Mouse (Mus musculus): Measurements from ENCODE around the gene Olfr1124.
"Not testable (repeated sequence)": the region's sequence is repeated elsewhere in the genome, so short reads cannot be mapped to it uniquely, and the experiment has no call there.

Gene Olfr1124

GRCm38 (mm10) chr2:87429975-87430374 is at the start of gene Olfr1124:
Gene Olfr1124 (plus strand): TSS chr2:87430275.
- no peak for ATAC-seq (ENCODE audit: insufficient number of reproducible peaks, low FRiP score, low TSS enrichment)

- no peak for ATAC-seq (ENCODE audit: insufficient number of reproducible peaks, low FRiP score, low TSS enrichment)
Measured at GRCm38 (mm10) chr2:87383935-87384334, 46.1 kb upstream of the Olfr1124 start.

- ATAC-seq (ENCODE audit: insufficient number of reproducible peaks, low FRiP score, low TSS enrichment): no peak
Measured at GRCm38 (mm10) chr2:87385549-87385948, 44.5 kb upstream of the Olfr1124 start, which contains the start of gene Olfr1122. Gene Olfr1122 (plus strand): TSS chr2:87385849.

- not testable (repeated sequence) for ATAC-seq (ENCODE audit: insufficient number of reproducible peaks, low FRiP score, low TSS enrichment)
Measured at GRCm38 (mm10) chr2:87393605-87394004, 36.5 kb upstream of the Olfr1124 start.

GRCm38 (mm10) chr2:87394686-87395085 is 35.4 kb upstream of the Olfr1124 start:
- ATAC-seq (ENCODE audit: insufficient number of reproducible peaks, low FRiP score, low TSS enrichment): not testable (repeated sequence)

- ATAC-seq (ENCODE audit: insufficient number of reproducible peaks, low FRiP score, low TSS enrichment): no peak
Measured at GRCm38 (mm10) chr2:87416335-87416734, 13.7 kb upstream of the Olfr1124 start, which contains the start of gene Olfr1123. Gene Olfr1123 (plus strand): TSS chr2:87416635.

- ATAC-seq (ENCODE audit: insufficient number of reproducible peaks, low FRiP score, low TSS enrichment): no peak
Measured at GRCm38 (mm10) chr2:87437731-87438130, 7.7 kb downstream of the Olfr1124 start.

GRCm38 (mm10) chr2:87453662-87454061 is 23.6 kb downstream of the Olfr1124 start, which contains the start of gene Olfr1126:
Gene Olfr1126 (plus strand): TSS chr2:87453962.
- no peak for ATAC-seq (ENCODE audit: insufficient number of reproducible peaks, low FRiP score, low TSS enrichment)

- ATAC-seq (ENCODE audit: insufficient number of reproducible peaks, low FRiP score, low TSS enrichment): no peak
Measured at GRCm38 (mm10) chr2:87461769-87462168, 31.7 kb downstream of the Olfr1124 start.

- no peak for ATAC-seq (ENCODE audit: insufficient number of reproducible peaks, low FRiP score, low TSS enrichment)
Measured at GRCm38 (mm10) chr2:87480207-87480606, 50.1 kb downstream of the Olfr1124 start.

- ATAC-seq (ENCODE audit: insufficient number of reproducible peaks, low FRiP score, low TSS enrichment): no peak
Measured at GRCm38 (mm10) chr2:87481158-87481557, 51.1 kb downstream of the Olfr1124 start.

- no peak for ATAC-seq (ENCODE audit: insufficient number of reproducible peaks, low FRiP score, low TSS enrichment)
Measured at GRCm38 (mm10) chr2:87482276-87482675, 52.2 kb downstream of the Olfr1124 start.

All from cerebellum, adult (tissue).